Mouse (Mus musculus) midbrain, embryonic 14.5 days (tissue): ENCODE results near the gene Pard6a. TPM values are rescaled to one million over a fixed set of nuclear protein-coding genes. Genes with fewer than 3 reads are reported as not detected.

Experiments
- ATAC-seq: fragments of 200-750 bp; cut with Nextera tagmentation; 2 replicates; pipeline ENCODE4 v1.8.0; 2017; ENCODE audit warnings: moderate number of reproducible peaks, moderate library complexity; ENCODE audit not compliant: low FRiP score, low TSS enrichment
- DNase-seq: peaks from one replicate; pipeline ENCODE4 v3.0.0-alpha.2; 2015
- H3K27ac ChIP-seq: fragments of 300-500 bp; sonication (generic); replicated peaks from 2 replicates; pipeline ENCODE4 v1.5.1; 2014; ENCODE audit warnings: mild to moderate bottlenecking, low read depth, low read length, moderate library complexity
- H3K27me3 ChIP-seq: fragments of 300-500 bp; sonication (generic); 2 replicates; pipeline ENCODE4 v1.6.1; 2014; ENCODE audit warnings: low read length, control low read depth, mixed read lengths; ENCODE audit not compliant: control insufficient read depth, insufficient read depth
- H3K36me3 ChIP-seq: fragments of 300-500 bp; sonication (generic); 2 replicates; pipeline ENCODE4 v1.6.1; 2014; ENCODE audit warnings: low read length, control low read depth; ENCODE audit not compliant: control insufficient read depth, insufficient read depth
- H3K4me1 ChIP-seq: fragments of 300-500 bp; sonication (generic); 2 replicates; pipeline ENCODE4 v1.6.1; 2014; ENCODE audit warnings: mild to moderate bottlenecking, antibody characterized with exemption, low read length, control low read depth; ENCODE audit not compliant: control insufficient read depth, insufficient read depth
- H3K4me2 ChIP-seq: fragments of 300-500 bp; sonication (generic); 2 replicates; pipeline ENCODE4 v1.6.1; 2014; ENCODE audit warnings: mild to moderate bottlenecking, low read length, moderate library complexity
- H3K4me3 ChIP-seq: fragments of 300-500 bp; sonication (generic); replicated peaks from 2 replicates; pipeline ENCODE4 v1.5.1; 2014; ENCODE audit warnings: low read depth, low read length
- H3K9ac ChIP-seq: fragments of 300-500 bp; sonication (generic); replicated peaks from 2 replicates; pipeline ENCODE4 v1.6.1; 2014; ENCODE audit warnings: mild to moderate bottlenecking, low read length, moderate library complexity
- H3K9me3 ChIP-seq: fragments of 300-500 bp; sonication (generic); 2 replicates; pipeline ENCODE4 v1.6.1; 2016; ENCODE audit warnings: low read length, control low read depth, mixed read lengths; ENCODE audit not compliant: control insufficient read depth
- WGBS: fragments of 180-500 bp; shearing (Covaris S2); extraction: QIAGEN DNeasy Blood & Tissue Kit; methylation state at CpG from one replicate; pipeline ENCODE4 v1.1.7; 2014; 5-methylcytosine and 5-hydroxymethylcytosine counted together
- polyA plus RNA-seq: library from polyadenylated mRNA; unstranded; fragments of >200 nt; fragmentation: Nextera tagmentation; extraction: Ambion mirVana; gene quantifications from 2 replicates; pipeline ENCODE4 v1.2.1, GENCODE M21; 2014

The Pard6a gene
- polyA plus RNA-seq, 1 experiment from 2014 or later, result 51.2 TPM

DNA sequence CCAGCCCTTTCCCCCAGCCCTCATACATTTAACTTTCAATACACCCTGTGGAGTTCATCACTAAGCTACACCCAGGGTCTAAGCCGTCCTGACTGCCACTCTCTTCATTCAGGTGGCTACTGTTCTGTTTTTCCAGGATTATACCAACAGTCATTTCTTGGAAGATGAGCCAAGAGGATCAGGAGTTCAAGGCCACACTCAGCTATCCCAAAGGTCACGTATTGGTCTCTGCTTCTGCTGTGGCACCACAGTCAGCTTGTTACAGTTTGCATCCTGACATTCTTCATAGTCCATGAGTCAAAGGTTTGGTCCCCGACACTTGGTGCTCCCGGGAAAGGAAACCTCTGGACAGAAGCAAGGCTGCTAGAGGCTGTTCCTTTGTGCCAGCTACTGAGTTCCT lies 18.7 kb downstream of the Pard6a start:
- no peak overlapping the region for H3K27ac ChIP-seq
- no peak for DNase-seq
- H3K4me3 ChIP-seq, result no peak overlapping the region
- no peak for ATAC-seq
- peaks cover 39% of the 10 kb centered on the region for H3K36me3 ChIP-seq
- H3K27me3 ChIP-seq, result no peaks in the 10 kb centered on the region
- H3K4me1 ChIP-seq, result no peaks in the 10 kb centered on the region
- no peak overlapping the region for H3K9ac ChIP-seq
- WGBS, result 93% methylated on average over 4 of the region's 4 CpGs
- no peaks in the 10 kb centered on the region for H3K9me3 ChIP-seq
- H3K4me2 ChIP-seq, result no peak overlapping the region

DNA sequence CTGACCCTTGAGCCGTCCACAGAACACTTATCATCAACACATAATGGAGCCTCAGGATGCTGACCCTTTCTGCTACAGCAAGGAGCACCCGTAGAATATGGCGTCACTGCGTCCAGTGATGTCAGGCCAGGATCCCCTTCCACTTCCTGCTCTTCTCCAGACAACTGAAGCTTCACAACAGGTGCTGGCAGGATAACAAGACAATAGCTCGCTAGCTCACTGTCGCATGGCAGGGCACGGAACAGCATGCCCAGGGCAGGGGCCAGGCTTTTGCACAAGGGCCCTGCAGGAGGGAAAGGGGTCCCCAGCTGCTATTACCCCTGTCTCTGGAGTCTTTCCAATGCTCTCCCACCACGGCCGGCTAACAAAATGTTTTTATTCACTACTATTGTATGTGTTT lies 21.9 kb downstream of the Pard6a start:
- Histone ChIP-seq H3K27me3 (no peaks in the 10 kb centered on the region), H3K9ac (no peak overlapping the region), H3K9me3 (no peaks in the 10 kb centered on the region), H3K27ac (no peak overlapping the region), H3K4me3 (no peak overlapping the region), H3K4me1 (no peaks in the 10 kb centered on the region), H3K4me2 (no peak overlapping the region), H3K36me3 (peaks cover 51% of the 10 kb centered on the region)
- 92% methylated on average over 9 of the region's 9 CpGs for WGBS
- DNase-seq, result no peak
- ATAC-seq, result no peak

DNA sequence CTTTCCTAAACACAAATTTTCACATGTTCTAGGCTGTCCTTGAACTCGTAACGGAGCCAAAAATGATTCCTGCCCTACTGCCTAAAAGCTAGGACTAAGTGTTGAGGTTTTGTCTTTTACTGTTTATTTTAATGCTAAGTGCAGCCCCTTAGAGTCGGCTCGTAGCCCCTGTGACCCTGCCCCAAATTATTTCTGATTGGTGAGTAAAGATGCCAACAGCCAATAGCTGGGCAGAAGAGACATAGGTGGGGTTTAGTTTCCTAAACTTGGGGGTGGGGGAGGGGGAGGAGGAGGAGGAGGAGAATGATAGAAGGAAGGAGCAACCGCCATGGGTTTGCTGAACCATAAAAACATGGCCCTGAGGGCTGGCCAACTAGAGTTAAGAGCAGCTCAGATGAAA lies 24.8 kb downstream of the Pard6a start:
- peaks cover 56% of the 10 kb centered on the region for H3K36me3 ChIP-seq

GRCm38 (mm10) chr8:105727397-105728124 lies 26.6 kb downstream of the Pard6a start:
- WGBS, result 93% methylated on average over 18 of the region's 18 CpGs
- ATAC-seq, result no peak

More for the DNA sequence above, 24.8 kb downstream of the Pard6a start:
- no peak for DNase-seq
- no peaks in the 10 kb centered on the region for H3K4me1 ChIP-seq
- 90% methylated on average over 5 of the region's 5 CpGs for WGBS
- H3K9me3 ChIP-seq, result no peaks in the 10 kb centered on the region
- no peak overlapping the region for H3K27ac ChIP-seq
- no peaks in the 10 kb centered on the region for H3K27me3 ChIP-seq
- H3K4me2 ChIP-seq, result no peak overlapping the region
- no peak overlapping the region for H3K4me3 ChIP-seq
- ATAC-seq, result no peak
- H3K9ac ChIP-seq, result no peak overlapping the region

DNA sequence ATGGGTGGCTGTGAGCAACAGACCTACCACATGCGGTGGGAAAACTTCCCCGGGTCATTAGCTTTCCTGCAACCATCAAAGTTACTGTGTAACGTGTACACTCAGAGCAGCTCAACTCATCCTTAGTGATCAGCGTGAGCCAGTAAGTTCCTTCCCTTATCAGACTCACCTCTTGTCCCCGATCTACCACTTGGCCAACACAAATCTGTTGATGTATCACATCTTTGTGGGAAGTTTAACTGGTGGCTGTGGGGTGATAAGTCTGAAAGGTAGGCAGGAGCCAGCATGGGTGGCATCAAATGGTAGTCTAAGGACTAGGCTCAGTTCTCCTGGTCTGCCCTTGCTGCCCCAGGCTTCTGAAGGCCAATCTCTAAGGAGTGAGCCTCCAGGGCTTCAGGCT lies 31.2 kb downstream of the Pard6a start:
- Histone ChIP-seq H3K27me3 (no peaks in the 10 kb centered on the region), H3K4me1 (no peaks in the 10 kb centered on the region), H3K9ac (no peak overlapping the region), H3K27ac (no peak overlapping the region), H3K9me3 (no peaks in the 10 kb centered on the region), H3K4me2 (no peak overlapping the region), H3K36me3 (peaks cover 14% of the 10 kb centered on the region), H3K4me3 (no peak overlapping the region)
- 94% methylated on average over 5 of the region's 5 CpGs for WGBS
- ATAC-seq (no peak), DNase-seq (no peak)

More at GRCm38 (mm10) chr8:105727397-105728124, 26.6 kb downstream of the Pard6a start:
- H3K4me2 ChIP-seq, result no peak overlapping the region
- no peaks in the 10 kb centered on the region for H3K4me1 ChIP-seq
- H3K9me3 ChIP-seq, result no peaks in the 10 kb centered on the region
- no peak for DNase-seq
- peaks cover 50% of the 10 kb centered on the region for H3K36me3 ChIP-seq
- no peak overlapping the region for H3K27ac ChIP-seq
- H3K27me3 ChIP-seq, result no peaks in the 10 kb centered on the region
- H3K9ac ChIP-seq, result no peak overlapping the region
- H3K4me3 ChIP-seq, result no peak overlapping the region

GRCm38 (mm10) chr8:105739216-105739615 lies 38.3 kb downstream of the Pard6a start:
- no peaks in the 10 kb centered on the region for H3K4me1 ChIP-seq
- no peak for ATAC-seq
- 93% methylated on average over 5 of the region's 5 CpGs for WGBS

GRCm38 (mm10) chr8:105743301-105743700 lies 42.4 kb downstream of the Pard6a start:
- no peak overlapping the region for H3K4me2 ChIP-seq
- H3K27ac ChIP-seq, result no peak overlapping the region
- WGBS, result 92% methylated on average over 4 of the region's 4 CpGs
- no peak for ATAC-seq
- H3K9ac ChIP-seq, result no peak overlapping the region
- peaks cover 6% of the 10 kb centered on the region; the same call in 1 of the 2 replicates for H3K36me3 ChIP-seq
- no peaks in the 10 kb centered on the region for H3K4me1 ChIP-seq
- no peaks in the 10 kb centered on the region for H3K27me3 ChIP-seq
- no peaks in the 10 kb centered on the region for H3K9me3 ChIP-seq
- no peak overlapping the region for H3K4me3 ChIP-seq
- DNase-seq, result no peak

More at GRCm38 (mm10) chr8:105739216-105739615, 38.3 kb downstream of the Pard6a start:
- no peak overlapping the region for H3K27ac ChIP-seq
- no peaks in the 10 kb centered on the region for H3K9me3 ChIP-seq
- no peak overlapping the region for H3K4me2 ChIP-seq
- no peak for DNase-seq
- no peak overlapping the region for H3K4me3 ChIP-seq
- H3K36me3 ChIP-seq, result 0 out of 2 replicates have a peak, but pooled peaks cover 3% of the 10 kb centered on the region
- no peak overlapping the region for H3K9ac ChIP-seq
- no peaks in the 10 kb centered on the region for H3K27me3 ChIP-seq

DNA sequence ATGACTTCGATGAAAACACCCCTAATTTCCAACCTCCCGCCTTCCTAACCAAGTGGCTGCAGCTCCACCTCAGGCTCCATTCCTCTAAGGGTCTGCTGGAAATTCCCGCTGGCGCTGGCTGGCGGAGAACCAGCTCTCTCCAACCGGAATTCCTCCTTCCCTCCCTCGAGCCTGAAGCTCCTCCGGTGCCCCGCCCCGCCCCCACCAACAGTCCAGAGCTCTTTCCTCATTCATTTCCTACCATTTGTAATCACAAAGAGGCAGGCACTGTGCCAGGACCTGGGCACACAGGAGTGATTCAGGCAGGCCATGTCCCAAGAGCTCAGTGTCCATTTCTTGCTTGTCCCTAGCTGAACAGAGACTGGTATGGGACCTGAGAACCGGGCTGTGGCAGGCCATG lies 49.7 kb downstream of the Pard6a start:
- Histone ChIP-seq H3K27ac (0 out of 2 replicates have a peak overlapping the region, but pooled peaks have one; percentile 2), H3K27me3 (no peaks in the 10 kb centered on the region), H3K9ac (no peak overlapping the region), H3K4me2 (peak overlapping the region; percentile 28), H3K4me1 (peaks cover 15% of the 10 kb centered on the region), H3K9me3 (no peaks in the 10 kb centered on the region), H3K4me3 (no peak overlapping the region; the same call in 1 of the 2 replicates), H3K36me3 (peaks cover 6% of the 10 kb centered on the region; the same call in 1 of the 2 replicates)
- ATAC-seq (no peak), DNase-seq (peak; percentile 77)
- WGBS, result 12% methylated on average over 11 of the region's 11 CpGs
